Mouse (Mus musculus) thymus, postnatal 14 days (tissue): Measurements from ENCODE around the gene Cwc22.
"Not testable (repeated sequence)": the region's sequence is repeated elsewhere in the genome, so short reads cannot be mapped to it uniquely, and the experiment has no call there.

Source experiments
- DNase-seq: peaks from one replicate; pipeline ENCODE4 v3.0.0; 2021

The Cwc22 gene

DNA sequence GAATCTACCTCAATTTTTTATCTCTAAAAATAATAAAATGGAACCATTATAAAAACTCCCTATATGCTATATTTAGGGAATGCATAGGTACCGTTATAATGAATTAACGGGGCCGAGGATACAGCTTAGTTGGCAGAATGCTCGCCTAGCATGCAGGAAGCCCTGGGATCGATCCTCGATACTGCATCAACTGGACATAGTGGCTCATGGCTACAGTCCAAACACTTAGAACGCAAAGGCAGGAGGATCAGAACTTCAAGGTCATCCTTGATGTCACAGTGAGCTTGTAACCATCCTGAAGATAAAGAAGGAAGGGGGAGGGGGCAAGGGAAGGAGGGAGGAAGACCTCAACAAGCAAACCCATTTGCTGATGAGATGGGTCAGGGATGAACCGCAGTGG, 23.0 kb downstream of the Cwc22 start:
- no peak for DNase-seq

DNA sequence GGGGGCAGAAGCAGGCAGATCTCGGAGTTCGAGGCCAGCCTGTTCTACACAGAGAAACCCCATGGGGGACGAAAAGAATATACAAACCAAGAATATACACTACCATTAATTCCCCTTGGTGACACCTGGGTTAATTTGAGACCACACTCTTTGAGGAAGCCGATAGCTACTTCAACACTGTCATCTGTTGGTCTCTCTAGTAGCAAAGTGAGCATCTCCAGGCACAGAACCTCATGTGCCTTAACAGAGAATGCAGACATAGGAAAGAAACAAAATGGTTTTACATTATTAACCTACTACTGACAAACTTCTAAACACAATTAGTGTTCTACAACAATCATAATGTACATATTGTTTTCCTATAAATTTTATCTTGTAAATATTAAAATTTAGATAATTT, 24.9 kb downstream of the Cwc22 start:
- DNase-seq, result no peak

DNA sequence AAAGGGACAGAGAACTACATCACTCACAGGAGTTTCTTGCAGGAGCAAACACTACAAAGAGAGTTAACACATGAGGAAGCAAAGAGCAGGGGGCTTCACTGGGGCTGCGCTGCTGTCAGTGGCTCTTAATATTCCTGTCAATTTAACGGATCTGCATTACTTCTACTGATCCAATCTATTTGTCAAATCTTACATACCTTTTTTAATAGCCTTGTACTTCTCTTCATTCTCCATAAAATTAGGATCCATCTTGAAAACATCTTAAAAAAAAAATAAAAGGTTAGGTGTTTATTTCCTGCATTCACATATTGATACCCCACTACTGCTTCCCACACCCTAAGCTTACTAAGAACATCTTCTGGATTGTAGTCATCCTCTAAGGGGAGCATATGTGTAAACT, 25.6 kb downstream of the Cwc22 start:
- no peak for DNase-seq

DNA sequence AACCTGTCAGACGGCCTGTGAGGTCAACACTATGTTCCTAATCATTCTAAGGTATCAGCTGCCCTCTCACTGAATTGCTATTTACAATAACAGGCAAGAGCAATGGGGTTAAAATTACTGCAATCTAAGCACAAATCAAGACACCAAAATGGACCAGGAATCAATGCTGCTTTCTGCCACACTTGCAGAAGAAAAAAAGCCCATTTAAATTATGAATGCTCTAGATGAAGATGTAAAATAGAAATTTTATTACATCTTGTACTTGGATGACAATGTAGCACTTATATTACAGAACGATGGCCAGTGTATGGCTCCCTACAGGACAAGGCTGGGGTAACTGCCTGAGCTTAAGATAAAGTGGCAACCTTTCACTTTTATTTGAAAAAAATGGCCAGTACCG, 27.7 kb downstream of the Cwc22 start:
- DNase-seq, result no peak

DNA sequence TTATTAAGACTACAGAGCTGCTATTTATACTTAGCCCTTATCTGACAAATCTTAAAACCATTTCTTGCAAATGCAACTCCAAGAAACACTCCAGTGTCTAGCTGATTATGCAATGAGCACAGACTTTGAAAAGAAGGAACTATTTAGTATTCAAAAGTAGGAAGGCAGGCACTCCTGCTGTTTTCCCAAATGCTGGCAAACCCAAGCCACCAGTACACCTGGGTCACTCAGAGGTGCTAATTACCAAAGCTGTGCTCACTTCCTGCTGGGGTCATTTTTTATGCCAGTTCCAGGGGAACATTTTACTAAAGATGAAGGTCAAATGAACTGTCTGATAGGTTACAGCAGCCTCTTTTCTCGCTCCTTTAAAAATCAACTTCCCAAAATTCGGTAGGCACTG, 28.2 kb downstream of the Cwc22 start:
- DNase-seq, result no peak

DNA sequence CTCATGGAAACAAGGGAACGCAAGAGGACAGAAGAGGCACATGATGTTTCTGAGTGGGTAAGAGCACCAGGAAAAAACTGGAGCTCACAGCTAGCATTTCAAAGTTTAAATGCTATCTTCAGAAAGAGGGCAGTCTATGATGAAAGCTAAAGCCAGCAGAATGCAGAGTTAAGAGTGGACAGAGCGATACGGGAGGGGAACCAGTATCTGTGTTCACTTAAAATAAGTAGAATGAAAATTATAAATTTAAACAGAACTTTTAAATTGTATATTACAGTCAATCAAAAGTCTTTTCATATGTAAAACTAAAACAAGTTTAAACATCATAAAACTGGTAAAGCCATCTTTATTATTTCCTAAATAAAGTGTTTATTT, 28.8 kb downstream of the Cwc22 start:
- DNase-seq, result no peak

DNA sequence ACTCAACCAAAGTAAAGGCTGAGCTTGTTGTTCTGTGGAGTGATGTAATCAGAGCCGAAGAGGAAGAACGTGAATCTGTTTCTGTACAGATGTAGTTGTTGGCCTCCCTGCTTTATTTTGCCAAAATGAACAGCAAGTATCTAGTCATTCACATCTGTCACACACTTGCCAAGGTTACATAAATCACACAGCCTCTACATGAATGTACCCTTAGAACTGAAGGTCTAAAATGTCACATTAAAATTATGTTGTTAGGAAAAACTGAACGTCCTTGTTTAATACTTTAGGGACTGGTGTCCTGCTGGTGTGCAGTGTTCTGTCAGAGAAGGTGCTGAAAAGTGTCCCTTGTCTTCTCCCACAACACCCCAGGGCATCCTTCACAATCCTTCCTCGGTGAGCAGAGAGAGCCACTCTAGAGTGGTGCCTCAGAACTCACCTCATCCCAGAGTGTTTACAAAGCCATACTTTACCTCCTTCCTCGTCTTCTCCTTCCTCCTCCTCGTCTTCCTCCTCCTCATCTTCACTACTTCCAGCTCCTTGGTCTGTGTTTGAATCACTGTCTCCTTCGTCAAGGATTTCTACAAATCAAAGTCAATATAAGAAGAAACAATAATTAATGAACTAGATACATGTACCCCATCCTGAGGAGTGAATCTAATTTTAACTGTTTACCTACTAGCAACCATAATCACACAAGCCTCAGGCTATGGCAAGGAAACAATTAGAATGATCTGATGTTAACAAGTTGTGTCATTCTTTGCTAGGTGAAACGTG, 29.4 kb downstream of the Cwc22 start:
- DNase-seq, result no peak

DNA sequence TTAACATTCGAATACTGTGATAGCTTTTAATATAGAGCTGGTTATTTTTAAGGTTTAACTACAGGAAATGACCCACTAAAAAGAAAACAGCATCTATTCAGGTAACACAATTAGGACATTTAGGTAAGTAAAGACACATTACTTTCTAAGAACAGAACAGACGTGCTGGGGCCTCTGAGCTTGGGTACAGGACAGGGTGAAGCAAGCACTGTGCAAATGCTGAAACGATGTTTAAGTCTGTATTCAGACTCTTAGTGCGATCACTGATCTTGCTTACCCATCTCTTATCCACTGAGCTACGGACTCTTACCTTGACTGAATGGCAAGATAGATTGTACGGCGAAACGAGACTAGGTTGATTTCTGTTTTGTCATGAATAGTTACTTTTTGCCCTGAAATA, 31.0 kb downstream of the Cwc22 start:
- no peak for DNase-seq

DNA sequence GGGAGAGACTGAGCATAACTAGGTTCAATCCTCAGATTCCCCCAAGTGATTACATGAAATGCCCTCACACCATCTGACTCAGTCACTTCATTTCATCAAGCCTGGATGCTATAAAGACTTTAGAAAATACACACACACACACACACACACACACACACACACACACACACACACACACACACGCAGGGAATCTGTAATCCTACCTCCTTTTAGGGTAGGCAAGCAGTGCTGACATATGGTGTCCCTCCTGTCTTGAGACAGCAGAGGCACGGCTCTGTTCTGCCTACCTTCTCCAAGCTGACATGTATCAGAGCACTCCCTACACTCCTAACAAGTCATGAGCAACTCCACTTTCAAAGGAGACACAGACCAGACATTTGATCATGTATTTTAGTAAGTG, 32.5 kb downstream of the Cwc22 start:
- DNase-seq, result no peak

DNA sequence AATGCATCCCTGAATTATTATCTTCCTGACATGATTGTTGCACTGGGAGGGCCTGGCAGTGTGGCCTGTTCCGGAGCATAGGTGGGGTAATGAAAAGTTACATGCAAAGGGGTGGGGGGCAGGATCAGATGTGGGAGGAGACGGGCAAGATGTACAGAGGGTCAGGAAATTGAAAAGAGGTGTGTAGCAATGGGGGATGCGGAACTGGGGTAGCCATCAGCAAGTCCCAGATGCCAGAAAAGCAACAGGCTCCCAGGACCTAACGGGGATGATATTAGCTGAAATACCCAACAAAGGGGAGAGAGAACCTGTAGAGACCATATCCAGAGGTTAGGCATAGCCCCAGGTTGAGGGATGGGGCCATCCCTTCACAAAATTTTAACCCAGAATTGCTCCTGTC, 34.0 kb downstream of the Cwc22 start:
- DNase-seq, result no peak

DNA sequence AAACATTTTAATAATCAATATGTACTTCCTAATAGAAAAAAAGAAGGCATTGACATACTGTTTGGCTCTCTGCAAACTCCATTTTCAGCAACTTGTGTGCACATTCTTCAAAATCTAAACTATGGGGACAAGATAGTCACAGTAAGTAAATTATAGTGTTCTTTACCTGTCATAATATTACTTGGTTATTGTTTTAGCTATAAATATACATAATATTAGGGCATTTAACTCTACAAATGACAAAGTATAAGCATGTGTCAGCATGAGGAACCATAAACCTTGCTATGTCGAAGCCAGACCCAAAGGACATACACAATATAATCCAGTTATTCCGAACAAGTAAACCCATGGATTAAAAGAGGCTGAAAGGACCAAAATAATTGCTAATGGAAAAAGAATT, 34.7 kb downstream of the Cwc22 start:
- no peak for DNase-seq

DNA sequence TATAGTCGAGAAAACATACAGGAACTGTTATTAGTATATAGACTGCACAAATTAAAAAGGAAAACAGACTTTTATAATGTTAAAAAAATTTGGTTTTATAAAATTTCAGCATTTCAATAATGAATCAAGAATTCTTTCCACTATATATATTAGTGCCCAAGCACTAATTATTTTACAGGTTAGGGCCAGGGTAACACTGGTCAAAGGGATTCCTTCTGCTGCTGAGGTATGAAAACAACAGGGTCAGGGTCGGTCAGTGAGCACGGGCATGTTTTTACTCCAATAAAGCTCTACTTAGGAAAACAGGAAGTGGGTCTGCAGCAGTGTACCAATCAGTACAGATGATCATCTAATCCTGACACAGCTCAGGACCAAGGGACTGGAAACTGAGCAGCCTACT, 36.0 kb downstream of the Cwc22 start:
- DNase-seq, result no peak

DNA sequence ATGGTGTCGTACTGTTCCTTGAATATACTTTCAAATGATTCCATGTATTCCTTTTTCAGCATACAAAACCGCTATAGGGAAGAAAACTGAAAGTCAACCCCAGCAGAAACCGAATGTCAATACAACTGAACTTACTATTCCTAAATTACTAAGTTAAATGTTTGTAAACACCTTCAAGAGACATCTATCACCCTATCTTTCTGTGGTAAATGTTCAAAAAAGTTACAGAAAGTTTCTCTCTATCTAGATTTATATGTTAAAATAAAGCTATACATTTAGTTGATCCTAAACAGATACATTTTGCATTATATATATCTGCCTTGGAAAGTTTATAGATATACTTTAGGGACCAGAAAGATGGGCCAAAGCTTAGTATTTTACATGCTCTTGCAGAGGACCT, 39.0 kb downstream of the Cwc22 start:
- no peak for DNase-seq

DNA sequence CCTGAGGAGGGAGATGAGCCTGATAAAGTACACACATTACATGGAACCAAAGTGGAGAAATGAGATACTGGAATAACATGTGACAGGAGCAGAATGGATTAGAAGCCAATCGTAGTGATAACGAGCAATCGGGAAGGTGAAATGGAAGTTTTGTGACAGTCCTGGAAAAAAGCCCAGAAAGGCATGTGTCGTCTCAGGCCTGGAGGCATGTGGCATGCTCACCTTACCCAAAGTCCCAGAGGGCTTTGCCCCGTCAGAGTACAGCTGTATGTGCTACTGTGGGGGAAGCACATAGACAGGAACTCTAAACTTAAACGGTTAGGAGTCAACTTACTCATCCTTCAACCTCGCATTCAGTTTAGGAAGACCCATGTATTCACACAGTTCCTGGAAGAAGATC, 41.2 kb downstream of the Cwc22 start:
- DNase-seq, result no peak

DNA sequence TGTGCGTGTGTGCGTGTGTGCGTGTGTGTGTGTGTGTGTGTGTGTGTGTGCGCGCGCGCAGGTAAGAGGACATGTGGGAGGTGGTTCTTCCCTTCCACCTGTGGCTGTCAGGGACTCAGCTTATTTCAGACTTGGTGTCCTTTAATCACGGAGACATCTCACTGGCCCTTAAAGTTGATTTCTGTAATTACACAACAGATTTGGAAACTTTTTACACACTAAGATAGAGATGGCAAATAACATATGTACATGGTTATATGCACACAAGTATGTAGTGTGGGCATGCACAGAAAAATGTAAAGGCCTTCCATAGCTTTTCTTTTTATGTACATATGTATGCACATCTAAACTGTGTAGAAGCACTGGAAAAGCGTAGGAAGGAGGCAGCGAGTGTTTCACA, 41.7 kb downstream of the Cwc22 start:
- DNase-seq, result no peak

DNA sequence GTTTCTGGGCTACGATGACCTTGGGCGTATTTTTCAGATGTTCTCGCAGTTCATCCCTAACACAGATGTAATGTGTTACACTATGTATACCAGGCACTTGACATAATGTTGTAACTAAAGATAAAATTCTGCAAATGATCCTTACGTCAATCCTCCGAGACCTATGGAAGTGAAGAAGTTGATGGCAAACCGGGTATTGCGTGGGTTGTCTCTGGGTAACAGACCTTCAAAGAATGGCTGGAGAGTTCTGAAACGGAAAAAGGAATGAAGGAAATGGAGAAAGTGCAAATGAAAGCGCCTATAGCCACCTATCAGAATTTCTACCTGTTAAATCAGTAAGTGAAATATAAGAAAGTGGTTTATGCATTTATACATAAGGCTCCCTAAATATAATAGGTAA, 42.2 kb downstream of the Cwc22 start:
- DNase-seq, result no peak

DNA sequence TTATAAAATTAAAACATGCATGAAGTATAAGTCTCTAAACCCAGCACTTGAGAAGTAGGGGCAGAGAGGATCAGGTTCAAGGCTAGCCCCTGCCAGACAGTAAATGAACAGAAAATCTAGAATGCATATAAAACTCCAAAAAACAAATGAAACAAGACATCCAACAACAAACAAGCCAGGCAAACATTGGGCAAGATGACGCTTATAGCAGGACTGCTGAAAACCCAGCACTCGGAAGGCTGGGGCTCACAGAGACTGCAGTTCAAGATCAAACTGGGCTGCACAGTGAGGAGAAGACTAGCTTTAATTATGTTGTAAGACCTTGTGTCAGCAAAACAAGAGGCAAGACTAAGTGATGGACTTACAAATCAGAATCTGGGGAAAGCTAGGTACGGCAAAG, 43.1 kb downstream of the Cwc22 start:
- no peak for DNase-seq

DNA sequence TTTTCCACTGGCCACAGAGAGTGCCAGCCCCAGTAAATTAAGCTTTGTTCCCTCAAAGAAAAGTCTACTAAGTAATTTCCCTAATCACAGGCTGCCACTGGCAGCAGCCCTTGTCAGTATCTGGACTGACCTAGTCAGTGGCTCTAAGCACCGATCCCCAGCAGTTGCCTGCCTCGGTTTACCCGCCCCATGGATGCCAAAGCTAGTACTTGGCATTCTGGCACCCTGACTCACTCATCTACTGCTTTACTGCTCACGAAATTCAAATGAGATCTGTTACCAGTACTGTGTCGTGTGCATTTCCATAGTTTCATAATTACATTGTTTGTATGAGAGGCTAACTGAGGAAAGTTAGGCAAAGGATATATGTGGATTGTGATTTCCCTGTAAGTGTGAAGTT, 44.9 kb downstream of the Cwc22 start:
- DNase-seq, result no peak

DNA sequence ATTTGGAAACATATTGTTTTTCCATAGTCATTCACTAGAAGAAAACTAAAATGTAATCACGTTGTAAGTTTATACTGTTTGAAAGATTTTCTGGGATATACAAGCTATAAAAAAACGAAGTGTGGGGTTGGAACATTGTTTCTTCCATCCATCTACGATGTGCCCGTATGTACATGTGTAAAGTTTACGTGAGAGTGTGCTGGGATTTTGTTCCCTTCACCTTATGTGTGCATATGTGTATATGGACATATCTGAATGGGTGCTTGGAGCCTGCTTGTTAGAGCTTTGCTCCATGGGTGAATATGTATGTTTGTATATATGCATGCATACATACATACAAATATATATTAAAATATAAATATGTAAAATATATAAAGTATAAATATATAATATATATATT, 45.4 kb downstream of the Cwc22 start:
- DNase-seq, result no peak

DNA sequence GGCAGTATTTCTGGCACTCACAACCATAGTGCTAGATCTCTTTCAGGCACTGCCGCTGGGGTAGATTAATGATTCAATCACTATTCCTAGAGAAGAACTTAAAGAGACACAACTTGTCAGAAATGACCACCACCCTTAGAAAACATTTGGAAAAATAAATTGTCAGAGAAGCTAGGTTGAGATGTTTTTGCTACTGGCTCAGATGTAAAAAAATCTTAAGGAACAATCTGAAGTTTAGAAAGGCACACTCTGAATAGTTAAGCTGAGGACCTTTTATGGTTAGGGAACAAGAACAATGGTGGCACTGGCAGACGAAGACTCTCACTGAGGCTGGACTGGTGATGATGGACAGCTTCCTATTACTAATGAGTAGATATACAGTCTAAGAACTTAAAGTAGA, 46.1 kb downstream of the Cwc22 start:
- DNase-seq, result no peak

DNA sequence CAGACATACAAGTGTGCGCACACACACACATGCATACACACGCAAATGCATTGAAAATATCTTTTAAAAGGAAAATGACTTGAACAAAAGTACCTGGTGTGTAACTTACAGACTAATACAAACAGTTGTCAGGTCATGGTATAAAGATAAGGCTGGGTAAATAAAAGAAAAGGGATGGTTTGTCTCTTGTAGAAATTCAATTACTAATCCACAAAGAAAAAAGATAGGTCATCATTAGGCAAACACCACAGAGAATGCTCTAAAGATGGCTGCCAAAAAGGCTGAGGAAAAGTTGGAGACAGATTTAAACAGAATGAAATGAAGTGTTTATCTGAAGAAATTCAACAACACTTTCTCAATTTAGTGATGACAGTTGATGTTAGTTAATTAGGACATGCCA, 47.7 kb downstream of the Cwc22 start:
- DNase-seq, result no peak

DNA sequence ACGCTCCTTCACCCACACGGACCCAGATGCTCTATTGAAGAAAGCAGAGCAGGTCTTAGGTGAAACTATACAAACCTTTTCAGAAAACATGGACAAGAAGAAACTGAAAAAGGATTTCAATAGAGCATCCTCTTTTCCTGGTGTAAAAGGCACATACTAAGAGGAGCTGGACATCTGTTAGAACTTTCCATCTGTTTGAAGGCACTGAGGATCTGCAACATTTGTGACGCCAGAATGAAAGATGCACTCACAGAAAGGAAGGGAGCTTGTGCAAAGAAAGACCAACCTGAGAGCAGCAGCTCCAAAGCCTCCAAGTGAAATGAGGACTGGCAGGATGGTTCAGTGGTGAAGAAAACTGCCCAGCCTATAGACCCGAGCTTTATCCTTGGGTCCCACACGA, 48.2 kb downstream of the Cwc22 start:
- DNase-seq, result no peak

DNA sequence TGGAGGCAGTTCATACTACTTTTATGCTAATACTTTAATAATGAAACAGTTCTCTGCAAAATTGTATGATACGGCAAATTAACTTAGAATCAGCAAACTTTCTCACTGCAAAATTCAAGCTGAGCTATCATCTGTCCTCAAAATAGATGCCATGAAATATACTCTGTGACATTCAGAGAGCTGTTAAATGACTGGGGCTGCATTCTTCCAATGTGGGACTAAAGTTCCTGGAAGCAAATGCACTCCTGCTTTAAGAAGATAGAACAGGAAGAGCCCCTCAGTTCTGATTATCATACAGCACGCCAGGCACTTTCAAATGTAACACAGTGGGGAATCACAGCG, 48.6 kb downstream of the Cwc22 start:
- DNase-seq, result no peak

DNA sequence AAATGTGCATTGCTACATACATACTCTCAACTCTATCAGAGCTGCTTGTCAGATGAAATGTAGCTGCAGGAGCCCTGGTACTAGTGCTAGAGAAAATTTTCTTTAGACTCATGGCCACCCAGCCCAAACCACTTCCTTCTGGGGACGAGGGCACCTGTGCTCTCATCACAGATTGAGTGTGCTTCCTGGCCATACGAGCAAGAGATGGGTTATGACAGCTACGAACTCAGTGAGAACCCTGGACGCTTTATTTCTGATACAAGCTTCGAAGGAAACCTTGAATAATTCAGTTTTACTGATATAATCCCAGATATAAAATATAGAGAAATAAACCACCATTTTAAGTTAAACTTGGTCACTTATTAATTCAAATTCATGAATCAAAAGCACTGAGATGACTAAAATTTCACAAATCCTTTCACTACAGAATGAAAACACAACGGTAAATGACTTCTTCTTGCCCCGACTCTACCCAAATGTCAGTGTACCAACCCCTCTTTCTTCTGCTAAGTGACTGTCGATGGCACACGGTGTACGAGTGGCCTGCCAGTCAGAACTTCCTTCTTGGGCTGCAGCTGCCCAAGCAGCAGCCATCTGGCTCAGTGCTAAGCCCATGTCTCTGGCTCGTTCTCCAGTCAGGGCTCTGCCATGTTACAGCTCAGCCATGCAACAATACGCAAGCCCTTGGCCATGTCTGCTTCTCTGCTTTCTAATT, 49.2 kb downstream of the Cwc22 start:
- no peak for DNase-seq

DNA sequence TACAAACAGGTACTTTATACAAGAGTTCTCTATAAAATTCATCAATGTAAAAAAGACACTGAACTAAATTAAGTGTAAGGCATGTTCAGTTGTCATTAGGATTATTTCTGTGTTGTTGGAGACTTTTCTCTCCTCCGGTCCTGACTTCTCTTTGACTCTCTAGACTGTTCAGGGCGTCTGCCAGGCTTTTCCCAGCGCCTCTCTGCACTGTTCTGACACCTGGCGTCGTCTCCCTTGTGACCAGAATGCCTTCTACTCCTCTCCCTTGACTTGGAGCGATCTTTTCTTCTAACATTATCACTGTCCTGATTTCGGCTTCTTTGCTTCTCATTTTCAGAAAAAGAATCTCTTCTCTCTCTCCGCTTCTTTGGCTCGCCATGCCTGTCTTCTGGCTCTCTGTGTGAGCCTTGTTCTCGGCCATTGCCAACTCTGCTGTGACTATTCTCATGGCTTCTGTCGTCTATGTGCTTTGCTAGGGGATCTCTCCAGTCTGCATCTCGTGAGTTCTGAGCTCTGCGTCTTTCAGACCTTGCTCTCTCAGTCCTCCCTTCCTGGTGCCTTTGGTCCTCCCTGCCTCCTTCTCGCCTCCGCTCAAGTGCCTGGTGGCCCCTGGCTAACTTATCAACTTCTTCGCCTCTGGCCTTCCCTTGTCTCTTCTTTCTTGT, 50.1 kb downstream of the Cwc22 start:
- DNase-seq, result not testable (repeated sequence)
